In genomic region chrX:77799554-77799953, GRCm38 (mm10) we compare ENCODE assay signal across 38 mouse cellular contexts. TPM values are rescaled to one million over a fixed set of nuclear protein-coding genes. Genes with fewer than 3 reads are reported as not detected.
"Had no signal": no experiment of that assay in that cellular context is flagged by ENCODE, and none has a peak within 500 bp of the region (broad histone marks: within the 10 kb centered on the region; RNA-seq: fewer than 3 reads in every experiment).

No protein-coding gene starts in this region.

- H3K9ac ChIP-seq: embryonic facial prominence, embryonic 12.5 days; embryonic facial prominence, embryonic 13.5 days; embryonic facial prominence, embryonic 15.5 days; forebrain, embryonic 12.5 days; forebrain, embryonic 13.5 days; forebrain, embryonic 15.5 days; forebrain, postnatal 0 days had no signal

- H3K9me3 ChIP-seq: embryonic facial prominence, embryonic 12.5 days; embryonic facial prominence, embryonic 13.5 days; embryonic facial prominence, embryonic 15.5 days; forebrain, embryonic 12.5 days; forebrain, embryonic 15.5 days; heart, embryonic 10.5 days had no signal

- H3K4me2 ChIP-seq: embryonic facial prominence, embryonic 12.5 days; embryonic facial prominence, embryonic 13.5 days; embryonic facial prominence, embryonic 15.5 days; forebrain, embryonic 12.5 days; forebrain, embryonic 13.5 days; forebrain, embryonic 15.5 days had no signal

- H3K27ac ChIP-seq: embryonic facial prominence, embryonic 10.5 days; embryonic facial prominence, embryonic 12.5 days; embryonic facial prominence, embryonic 13.5 days; embryonic facial prominence, embryonic 15.5 days; forebrain, embryonic 10.5 days; forebrain, embryonic 12.5 days; forebrain, embryonic 13.5 days; forebrain, embryonic 15.5 days; gastrocnemius, adult 2 months; heart, adult 2 months; heart, embryonic 10.5 days had no signal

- ATAC-seq: forebrain, embryonic 13.5 days; forebrain, embryonic 14.5 days; forebrain, embryonic 15.5 days; forebrain, embryonic 16.5 days; forebrain, postnatal 0 days had no signal

- H3K4me3 ChIP-seq: embryonic facial prominence, embryonic 10.5 days; embryonic facial prominence, embryonic 12.5 days; embryonic facial prominence, embryonic 13.5 days; embryonic facial prominence, embryonic 15.5 days; erythroblast, embryonic 14.5 days; forebrain, embryonic 10.5 days; forebrain, embryonic 12.5 days; forebrain, embryonic 13.5 days; forebrain, embryonic 15.5 days; gastrocnemius, adult 2 months; heart, adult 2 months; heart, embryonic 10.5 days had no signal

- DNase-seq: cerebellum, postnatal 10 days; cerebellum, postnatal 14 days; cerebellum, postnatal 25 days; cerebellum, postnatal 36 days; embryo, embryonic 11 days; forebrain, postnatal 0 days; gastrocnemius, adult 2 months; gastrocnemius, postnatal 10 days; gastrocnemius, postnatal 14 days; gastrocnemius, postnatal 25 days; gastrocnemius, postnatal 36 days; heart, adult 11 months; heart, adult 18-20 months; heart, adult 2 months had no signal

- H3K36me3 ChIP-seq: embryonic facial prominence, embryonic 10.5 days; embryonic facial prominence, embryonic 12.5 days; embryonic facial prominence, embryonic 13.5 days; embryonic facial prominence, embryonic 15.5 days; forebrain, embryonic 10.5 days; forebrain, embryonic 12.5 days; forebrain, embryonic 15.5 days; heart, embryonic 10.5 days had no signal

- H3K27me3 ChIP-seq: embryonic facial prominence, embryonic 12.5 days; embryonic facial prominence, embryonic 13.5 days; embryonic facial prominence, embryonic 15.5 days; forebrain, embryonic 12.5 days; forebrain, embryonic 13.5 days; forebrain, embryonic 15.5 days had no signal

- H3K4me1 ChIP-seq: embryonic facial prominence, embryonic 10.5 days; embryonic facial prominence, embryonic 12.5 days; embryonic facial prominence, embryonic 13.5 days; embryonic facial prominence, embryonic 15.5 days; forebrain, embryonic 12.5 days; heart, embryonic 10.5 days had no signal

RNA-seq across cellular contexts. Expression of gene Pbsn, which starts 53.9 kb away (rescaled TPM):
- total RNA-seq: common myeloid progenitor, adult 5-6 weeks; forebrain, postnatal 0 days; gastrocnemius, adult 18-20 months; gastrocnemius, adult 2 months; gastrocnemius, adult 8-10 months; gastrocnemius, postnatal 10 days; gastrocnemius, postnatal 14 days; gastrocnemius, postnatal 25 days; gastrocnemius, postnatal 36 days; gastrocnemius, postnatal 4 days; granulocyte monocyte progenitor cell, adult 5-6 weeks; heart, adult 18-20 months; heart, adult 2 months; heart, adult 8-10 months had no signal
- polyA plus RNA-seq: cortical plate, adult 2 months; embryonic facial prominence, embryonic 10.5 days; embryonic facial prominence, embryonic 11.5 days; embryonic facial prominence, embryonic 12.5 days; embryonic facial prominence, embryonic 13.5 days; embryonic facial prominence, embryonic 14.5 days; embryonic facial prominence, embryonic 15.5 days; erythroblast, embryonic 14.5 days; forebrain, embryonic 10.5 days; forebrain, embryonic 11.5 days; forebrain, embryonic 12.5 days; forebrain, embryonic 13.5 days; forebrain, embryonic 14.5 days; forebrain, embryonic 15.5 days; forebrain, embryonic 16.5 days; forebrain, postnatal 0 days; frontal cortex, adult 2 months; gonadal fat pad, adult 2 months; heart, adult 2 months; heart, embryonic 10.5 days had no signal
